Mouse (Mus musculus): ENCODE results near the gene Lmcd1.

- no peak for TF ChIP-seq EP300 (IDR thresholded peaks at IDR 0.05; ENCODE audit: low read depth)
- no peak for TF ChIP-seq CTCF (IDR thresholded peaks at IDR 0.05; ENCODE audit: low read depth)
These were observed 6.9 kb upstream of the Lmcd1 start for GRCm38 (mm10) chr6:112266631-112267030.
